Mouse (Mus musculus) liver, embryonic 16.5 days (tissue): ENCODE measurements around the gene Nlrp3. TPM values are rescaled to one million over a fixed set of nuclear protein-coding genes. Genes with fewer than 3 reads are reported as not detected.

Experiments used
- ATAC-seq: fragments of 200-750 bp; cut with Nextera tagmentation; 2 replicates; pipeline ENCODE4 v1.8.0; 2017; ENCODE audit warnings: low read depth, mild to moderate bottlenecking, moderate number of reproducible peaks, moderate library complexity
- H3K27ac ChIP-seq: fragments of 300-500 bp; sonication (generic); 2 replicates; pipeline ENCODE4 v1.5.1; 2014; ENCODE audit warnings: mild to moderate bottlenecking, low read length
- H3K27me3 ChIP-seq: fragments of 300-500 bp; sonication (generic); 2 replicates; pipeline ENCODE4 v1.6.1; 2014; ENCODE audit warnings: low read depth, low read length, mixed read lengths; ENCODE audit not compliant: control insufficient read depth, insufficient read depth
- H3K36me3 ChIP-seq: fragments of 300-500 bp; sonication (generic); 2 replicates; pipeline ENCODE4 v1.6.1; 2014; ENCODE audit warnings: mild to moderate bottlenecking; ENCODE audit not compliant: control insufficient read depth, insufficient read depth
- H3K4me1 ChIP-seq: fragments of 300-500 bp; sonication (generic); 2 replicates; pipeline ENCODE4 v1.6.1; 2014; ENCODE audit warnings: low read depth, low read length, mixed read lengths; ENCODE audit not compliant: control insufficient read depth
- H3K4me2 ChIP-seq: fragments of 300-500 bp; sonication (generic); 2 replicates; pipeline ENCODE4 v1.6.1; 2014; ENCODE audit warnings: low read depth, low read length, mixed read lengths
- H3K4me3 ChIP-seq: fragments of 300-500 bp; sonication (generic); 2 replicates; pipeline ENCODE4 v1.5.1; 2014; ENCODE audit warnings: low read depth, mild to moderate bottlenecking, low read length
- H3K9ac ChIP-seq: fragments of 300-500 bp; sonication (generic); 2 replicates; pipeline ENCODE4 v1.6.1; 2014; ENCODE audit warnings: low read depth, low read length
- H3K9me3 ChIP-seq: fragments of 300-500 bp; sonication (generic); replicated peaks from 2 replicates; pipeline ENCODE4 v1.6.1; 2016; ENCODE audit warnings: low read length; ENCODE audit not compliant: control insufficient read depth
- WGBS: fragments of 180-500 bp; shearing (Covaris S2); extraction: QIAGEN DNeasy Blood & Tissue Kit; methylation state at CpG from one replicate; pipeline ENCODE4 v1.1.7; 2014; ENCODE audit not compliant: insufficient replicate concordance; 5-methylcytosine and 5-hydroxymethylcytosine counted together
- polyA plus RNA-seq: library from polyadenylated mRNA; unstranded; fragments of >200 nt; fragmentation: Nextera tagmentation; extraction: Ambion mirVana; gene quantifications from 2 replicates; pipeline ENCODE4 v1.2.1, GENCODE M21; 2015

Gene Nlrp3
- polyA plus RNA-seq, 1 experiment from 2014 or later, result 0.89 TPM

DNA sequence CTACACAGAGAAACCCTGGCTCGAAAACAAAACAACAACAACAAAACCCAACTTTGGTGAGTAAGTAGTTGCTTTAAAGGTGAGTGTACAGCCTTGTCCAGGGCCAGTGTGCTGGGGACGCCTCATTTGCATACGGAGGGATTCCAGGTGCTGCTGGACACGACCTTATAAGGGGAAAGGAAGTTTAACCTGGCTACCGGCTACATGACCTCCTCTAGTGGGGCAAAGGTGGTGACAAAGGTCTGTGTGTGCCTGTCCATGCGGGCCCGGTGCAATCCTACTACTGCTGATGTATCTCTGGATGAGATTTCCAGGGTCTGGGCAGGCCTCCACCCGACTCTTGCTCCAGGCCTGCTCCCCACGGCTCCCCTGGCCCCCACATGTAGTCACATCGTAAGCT lies 28.6 kb upstream of the Nlrp3 start:
- Histone ChIP-seq H3K27ac (no peak overlapping the region), H3K9ac (no peak overlapping the region), H3K4me3 (no peak overlapping the region), H3K4me2 (no peak overlapping the region), H3K4me1 (no peaks in the 10 kb centered on the region), H3K27me3 (no peaks in the 10 kb centered on the region), H3K36me3 (no peaks in the 10 kb centered on the region), H3K9me3 (no peaks in the 10 kb centered on the region)
- 62% methylated on average over 10 of the region's 10 CpGs for WGBS
- ATAC-seq, result peak; percentile 50; the same call in 1 of the 2 replicates

DNA sequence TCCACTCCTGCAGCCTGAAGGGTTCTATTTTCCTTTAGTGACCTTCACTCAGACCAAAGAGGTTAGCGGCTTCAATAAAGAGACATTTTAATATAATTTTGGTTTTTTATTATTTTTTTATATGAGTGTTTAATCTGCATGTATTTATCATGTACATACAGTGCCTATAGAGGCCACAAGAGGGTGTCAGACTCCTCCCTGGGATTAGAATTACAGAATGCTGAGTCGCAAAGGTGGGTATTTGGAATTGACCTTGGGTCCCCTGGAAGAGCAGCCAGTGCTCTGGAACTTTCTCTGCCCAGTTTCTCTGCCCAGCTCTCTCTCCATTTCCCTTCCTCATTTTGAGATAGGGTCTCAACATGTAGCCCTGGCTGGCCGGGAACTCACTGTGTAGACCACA lies 27.8 kb upstream of the Nlrp3 start:
- 57% methylated on average over 3 of the region's 3 CpGs for whole genome bisulfite sequencing
- Histone ChIP-seq H3K9ac (no peak overlapping the region), H3K4me3 (no peak overlapping the region), H3K27me3 (no peaks in the 10 kb centered on the region), H3K27ac (no peak overlapping the region), H3K4me2 (no peak overlapping the region), H3K36me3 (no peaks in the 10 kb centered on the region), H3K9me3 (no peaks in the 10 kb centered on the region), H3K4me1 (no peaks in the 10 kb centered on the region; the same call in 1 of the 2 replicates)
- ATAC-seq, result no peak

DNA sequence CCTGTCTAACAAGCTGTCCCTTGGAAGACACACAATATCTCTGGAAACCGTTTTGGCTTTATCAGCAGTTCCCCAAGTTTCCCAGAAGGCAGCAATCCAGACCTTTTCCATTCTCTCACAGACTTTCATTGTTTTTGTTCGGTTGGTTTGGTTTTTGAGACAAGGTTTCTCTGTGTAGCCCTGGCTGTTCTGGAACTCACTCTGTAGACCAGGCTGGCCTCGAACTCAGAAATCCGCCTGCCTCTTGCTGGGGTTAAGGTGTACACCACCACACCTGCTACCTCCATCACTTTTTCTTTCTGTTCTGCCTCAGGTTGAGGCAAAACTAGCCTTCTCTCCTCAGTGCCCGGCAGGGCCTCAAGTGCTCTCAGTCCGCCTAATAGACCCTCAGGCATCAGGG lies 27.0 kb upstream of the Nlrp3 start:
- 46% methylated on average over 6 of the region's 6 CpGs for WGBS
- no peaks in the 10 kb centered on the region for H3K27me3 ChIP-seq
- H3K36me3 ChIP-seq, result no peaks in the 10 kb centered on the region
- H3K27ac ChIP-seq, result no peak overlapping the region
- no peak for ATAC-seq
- H3K4me1 ChIP-seq, result no peaks in the 10 kb centered on the region; the same call in 1 of the 2 replicates
- H3K9ac ChIP-seq, result no peak overlapping the region
- H3K9me3 ChIP-seq, result no peaks in the 10 kb centered on the region
- H3K4me3 ChIP-seq, result no peak overlapping the region
- H3K4me2 ChIP-seq, result no peak overlapping the region

DNA sequence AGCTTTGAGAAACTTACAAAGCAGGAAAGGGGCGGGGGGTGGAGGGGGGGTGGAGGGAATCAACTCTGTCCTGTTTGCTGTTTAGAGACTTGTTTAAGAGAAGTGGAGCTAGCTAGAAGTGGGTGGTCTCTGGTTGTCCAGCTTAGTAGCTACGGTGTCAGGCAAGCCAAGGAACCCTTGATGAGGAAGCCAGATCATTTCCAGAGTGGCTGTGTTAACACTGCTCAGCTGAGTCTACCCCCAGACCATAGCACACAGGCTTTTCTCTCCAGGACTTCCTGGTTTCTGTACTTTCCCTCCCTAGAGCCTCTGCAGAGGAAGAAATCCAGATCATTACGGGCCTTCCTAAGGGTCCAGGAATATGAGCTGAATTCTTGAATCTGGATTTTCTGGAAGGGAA lies 26.6 kb upstream of the Nlrp3 start:
- H3K4me2 ChIP-seq, result no peak overlapping the region
- 33% methylated on average over 3 of the region's 3 CpGs for WGBS
- no peak for ATAC-seq
- no peaks in the 10 kb centered on the region for H3K9me3 ChIP-seq
- H3K4me3 ChIP-seq, result no peak overlapping the region
- no peak overlapping the region for H3K9ac ChIP-seq
- no peak overlapping the region for H3K27ac ChIP-seq
- H3K36me3 ChIP-seq, result no peaks in the 10 kb centered on the region
- H3K4me1 ChIP-seq, result no peaks in the 10 kb centered on the region; the same call in 1 of the 2 replicates
- H3K27me3 ChIP-seq, result no peaks in the 10 kb centered on the region

DNA sequence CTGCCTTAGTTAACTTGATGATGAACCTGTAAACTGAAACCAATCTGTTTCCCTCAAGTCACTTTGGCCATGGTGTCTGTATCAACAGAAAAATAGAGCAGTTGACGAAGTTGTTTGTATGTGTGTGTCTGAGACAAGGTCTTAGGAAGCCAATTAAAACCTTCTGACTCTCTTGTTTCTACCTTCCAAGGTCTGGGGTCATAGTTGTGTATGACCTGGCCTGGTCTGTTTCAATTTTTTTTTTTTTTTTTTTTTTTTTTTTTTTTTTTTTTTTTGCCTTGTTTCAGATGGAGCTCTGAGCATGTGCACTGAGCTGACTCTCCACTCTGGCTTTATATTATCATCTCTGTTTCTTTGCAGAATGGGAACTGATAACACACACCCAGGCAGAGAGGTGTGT lies 23.9 kb upstream of the Nlrp3 start:
- H3K4me2 ChIP-seq, result no peak overlapping the region
- no peak overlapping the region for H3K27ac ChIP-seq
- ATAC-seq, result no peak
- no peak overlapping the region for H3K4me3 ChIP-seq
- H3K27me3 ChIP-seq, result no peaks in the 10 kb centered on the region
- H3K9ac ChIP-seq, result no peak overlapping the region
- no peaks in the 10 kb centered on the region for H3K36me3 ChIP-seq
- H3K4me1 ChIP-seq, result peaks cover 2% of the 10 kb centered on the region; the same call in 1 of the 2 replicates
- H3K9me3 ChIP-seq, result no peaks in the 10 kb centered on the region
- 70% methylated on average over 1 of the region's 1 CpGs for WGBS

DNA sequence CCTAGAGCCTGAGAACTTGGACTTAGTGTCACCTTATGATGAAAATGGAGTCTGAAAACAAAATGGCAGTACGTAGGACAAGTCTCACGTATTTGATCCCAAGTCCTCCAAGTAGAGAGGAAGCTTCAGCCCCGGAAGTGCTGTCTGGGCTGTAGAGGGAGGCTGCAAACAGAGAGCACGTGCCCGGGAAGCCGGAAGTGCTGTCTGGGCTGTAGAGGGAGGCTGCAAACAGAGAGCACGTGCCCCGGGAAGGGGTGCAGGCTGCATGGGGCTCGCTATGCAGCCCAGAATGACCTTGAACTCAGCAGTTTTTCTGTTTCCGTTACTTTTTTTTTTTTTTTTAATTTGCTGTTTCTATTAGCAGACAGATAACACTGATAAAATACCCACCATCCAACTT lies 23.1 kb upstream of the Nlrp3 start:
- Histone ChIP-seq H3K27ac (no peak overlapping the region), H3K9me3 (no peaks in the 10 kb centered on the region), H3K27me3 (no peaks in the 10 kb centered on the region), H3K4me3 (no peak overlapping the region), H3K9ac (no peak overlapping the region), H3K36me3 (no peaks in the 10 kb centered on the region), H3K4me2 (no peak overlapping the region), H3K4me1 (peaks cover 2% of the 10 kb centered on the region; the same call in 1 of the 2 replicates)
- ATAC-seq, result peak; percentile 72
- WGBS, result 37% methylated on average over 10 of the region's 10 CpGs

DNA sequence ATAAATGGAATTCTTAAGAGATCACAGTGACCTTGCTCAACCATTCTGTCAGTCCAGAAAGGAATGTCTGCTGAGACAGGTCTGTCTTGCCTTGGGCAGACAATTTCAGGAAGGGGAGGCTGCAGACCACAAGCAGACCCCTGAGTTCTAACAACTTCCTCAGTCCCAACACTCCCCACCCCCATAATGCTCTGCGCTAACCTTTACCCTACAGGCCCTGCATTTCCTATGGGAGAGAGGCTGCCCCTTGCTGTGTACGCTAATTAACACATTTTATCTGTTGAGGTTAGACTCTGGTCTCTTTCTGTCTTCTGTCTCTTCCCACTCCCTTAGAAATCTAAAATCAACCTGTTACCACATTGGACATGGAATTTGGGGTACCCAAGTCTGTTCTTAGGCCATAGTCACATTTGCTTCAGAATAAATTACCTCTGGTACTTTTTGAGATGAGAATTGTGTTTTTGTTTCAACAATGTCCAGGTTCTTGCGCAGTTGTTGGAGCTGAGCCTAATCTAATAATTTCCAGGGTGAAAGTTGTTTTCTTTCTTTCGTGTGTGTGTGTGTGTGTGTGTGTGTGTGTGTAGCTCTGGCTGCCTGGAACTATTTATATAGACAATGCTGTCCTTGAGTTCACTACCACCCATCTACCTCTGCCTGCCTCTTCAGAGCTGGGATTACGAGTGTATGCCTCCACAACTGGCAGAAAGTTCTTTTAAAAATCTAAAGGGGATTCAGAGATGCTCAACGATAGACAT lies 21.4 kb upstream of the Nlrp3 start:
- Histone ChIP-seq H3K36me3 (no peaks in the 10 kb centered on the region), H3K4me2 (no peak overlapping the region), H3K27me3 (no peaks in the 10 kb centered on the region), H3K4me3 (no peak overlapping the region), H3K27ac (no peak overlapping the region), H3K4me1 (peaks cover 2% of the 10 kb centered on the region; the same call in 1 of the 2 replicates), H3K9ac (no peak overlapping the region), H3K9me3 (0 out of 2 replicates have a peak, but pooled peaks cover 2% of the 10 kb centered on the region)
- 50% methylated on average over 6 of the region's 6 CpGs for WGBS
- ATAC-seq, result peak; percentile 24; the same call in 1 of the 2 replicates

DNA sequence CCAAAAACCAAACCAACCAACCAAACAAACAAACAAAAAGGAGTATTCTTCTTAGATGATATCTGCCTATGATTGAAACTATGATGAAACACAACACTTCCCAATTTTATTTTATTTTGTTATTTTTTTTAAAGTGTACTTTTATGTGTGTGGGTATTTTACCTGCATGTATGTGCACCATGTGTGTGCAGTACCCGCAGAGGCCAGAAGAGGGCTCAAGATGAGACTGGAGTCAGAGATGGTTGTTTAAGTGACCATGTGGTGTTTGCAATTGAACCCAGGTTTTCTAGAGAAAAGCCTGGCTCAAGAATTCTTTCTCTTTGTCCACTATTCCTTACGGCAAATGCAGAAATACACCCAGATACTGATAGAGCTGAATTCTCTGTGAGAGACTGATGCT lies 17.2 kb upstream of the Nlrp3 start:
- WGBS, result 72% methylated on average over 2 of the region's 2 CpGs
- Histone ChIP-seq H3K4me3 (no peak overlapping the region), H3K4me1 (peaks cover 2% of the 10 kb centered on the region; the same call in 1 of the 2 replicates), H3K27me3 (no peaks in the 10 kb centered on the region), H3K9me3 (0 out of 2 replicates have a peak, but pooled peaks cover 2% of the 10 kb centered on the region), H3K36me3 (no peaks in the 10 kb centered on the region), H3K9ac (no peak overlapping the region), H3K4me2 (no peak overlapping the region), H3K27ac (no peak overlapping the region)
- ATAC-seq, result no peak

DNA sequence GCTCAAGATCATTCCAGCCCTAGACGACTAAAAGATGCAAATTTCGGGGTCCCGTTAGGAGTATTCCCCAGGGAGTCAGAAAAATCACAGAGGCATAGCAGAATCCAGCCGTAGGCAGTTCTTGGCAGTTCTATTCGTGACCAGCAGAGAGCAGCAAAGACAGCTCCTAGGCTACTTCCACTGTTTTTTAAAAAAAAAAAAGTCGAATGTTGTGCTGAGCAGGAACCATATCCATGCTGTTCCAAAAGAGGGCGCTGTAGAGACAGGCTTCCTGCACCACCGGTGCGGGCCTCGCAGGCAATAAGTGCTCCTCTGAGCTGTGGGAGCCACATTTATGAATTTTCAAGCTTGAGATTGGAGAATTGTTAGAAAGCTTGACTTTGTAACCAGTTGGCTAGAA lies 16.1 kb upstream of the Nlrp3 start:
- Histone ChIP-seq H3K36me3 (no peaks in the 10 kb centered on the region), H3K9ac (no peak overlapping the region), H3K4me3 (no peak overlapping the region), H3K4me1 (0 out of 2 replicates have a peak, but pooled peaks cover 2% of the 10 kb centered on the region), H3K27me3 (no peaks in the 10 kb centered on the region), H3K27ac (no peak overlapping the region), H3K9me3 (0 out of 2 replicates have a peak, but pooled peaks cover 2% of the 10 kb centered on the region), H3K4me2 (no peak overlapping the region)
- WGBS, result 6% methylated on average over 10 of the region's 10 CpGs
- ATAC-seq, result no peak; the same call in 1 of the 2 replicates
